Mouse (Mus musculus) hindbrain, embryonic 14.5 days (tissue): Measurements from ENCODE around the gene Ripor2. TPM values are rescaled to one million over a fixed set of nuclear protein-coding genes. Genes with fewer than 3 reads are reported as not detected.

Experiments
- ATAC-seq: fragments of 200-750 bp; cut with Nextera tagmentation; 2 replicates; pipeline ENCODE4 v1.8.0; 2017; ENCODE audit warnings: moderate number of reproducible peaks, mild to moderate bottlenecking, moderate TSS enrichment, moderate library complexity; ENCODE audit not compliant: low FRiP score
- DNase-seq: peaks from one replicate; pipeline ENCODE4 v3.0.0-alpha.2; 2015; ENCODE audit warnings: low spot score
- H3K27ac ChIP-seq: fragments of 300-500 bp; sonication (generic); 2 replicates; pipeline ENCODE4 v1.5.1; 2014; ENCODE audit warnings: mild to moderate bottlenecking, moderate library complexity
- H3K27me3 ChIP-seq: fragments of 300-500 bp; sonication (generic); 2 replicates; pipeline ENCODE4 v1.6.1; 2014; ENCODE audit warnings: mild to moderate bottlenecking, low read length, mixed read lengths; ENCODE audit not compliant: control insufficient read depth, insufficient read depth
- H3K36me3 ChIP-seq: fragments of 300-500 bp; sonication (generic); replicated peaks from 2 replicates; pipeline ENCODE4 v1.6.1; 2014; ENCODE audit not compliant: control insufficient read depth, insufficient read depth
- H3K4me1 ChIP-seq: fragments of 300-500 bp; sonication (generic); replicated peaks from 2 replicates; pipeline ENCODE4 v1.6.1; 2014; ENCODE audit warnings: antibody characterized with exemption, low read length, mixed read lengths; ENCODE audit not compliant: control insufficient read depth, insufficient read depth
- H3K4me2 ChIP-seq: fragments of 300-500 bp; sonication (generic); replicated peaks from 2 replicates; pipeline ENCODE4 v1.6.1; 2014; ENCODE audit warnings: mild to moderate bottlenecking, moderate library complexity
- H3K4me3 ChIP-seq: fragments of 300-500 bp; sonication (generic); replicated peaks from 2 replicates; pipeline ENCODE4 v1.5.1; 2014; ENCODE audit warnings: mild to moderate bottlenecking, low read length
- H3K9ac ChIP-seq: fragments of 300-500 bp; sonication (generic); 2 replicates; pipeline ENCODE4 v1.6.1; 2014
- H3K9me3 ChIP-seq: fragments of 300-500 bp; sonication (generic); 2 replicates; pipeline ENCODE4 v1.6.1; 2016; ENCODE audit warnings: low read length; ENCODE audit not compliant: control insufficient read depth
- WGBS: fragments of 180-500 bp; shearing (Covaris S2); extraction: QIAGEN DNeasy Blood & Tissue Kit; methylation state at CpG from one replicate; pipeline ENCODE4 v1.1.7; 2014; 5-methylcytosine and 5-hydroxymethylcytosine counted together
- polyA plus RNA-seq: library from polyadenylated mRNA; unstranded; fragments of >200 nt; fragmentation: Nextera tagmentation; extraction: Ambion mirVana; gene quantifications from 2 replicates; pipeline ENCODE4 v1.2.1, GENCODE M21; 2014

The Ripor2 gene
- polyA plus RNA-seq, 1 experiment from 2014 or later, result 25.9 TPM

- Histone ChIP-seq H3K27ac (no peak overlapping the region), H3K4me2 (no peak overlapping the region), H3K9me3 (no peaks in the 10 kb centered on the region), H3K9ac (no peak overlapping the region), H3K36me3 (no peaks in the 10 kb centered on the region), H3K27me3 (no peaks in the 10 kb centered on the region), H3K4me1 (0 out of 2 replicates have a peak, but pooled peaks cover 7% of the 10 kb centered on the region), H3K4me3 (no peak overlapping the region)
- 29% methylated on average over 6 of the region's 6 CpGs for WGBS
- DNase-seq, result no peak
- no peak for ATAC-seq
These were observed 38.5 kb downstream of the Ripor2 start for GRCm38 (mm10) chr13:24620439-24620838.

DNA sequence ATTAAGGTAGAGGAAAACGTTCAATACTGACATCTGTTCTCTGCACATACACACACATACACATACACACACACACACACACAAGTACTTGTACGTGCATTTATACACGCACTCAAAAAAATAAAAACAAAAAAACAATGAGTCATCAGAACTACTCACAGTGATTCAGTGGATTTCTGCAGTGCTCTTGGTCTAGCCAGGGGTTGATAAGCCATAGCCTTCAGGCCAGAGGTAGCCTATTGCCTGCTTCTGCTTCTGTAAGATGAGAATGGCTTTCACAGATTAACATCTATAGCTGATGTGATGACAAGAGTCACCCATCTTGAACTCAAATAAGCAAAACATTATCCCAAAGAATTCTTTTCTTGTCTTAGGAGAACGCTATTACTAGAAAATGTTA is 41.6 kb downstream of the Ripor2 start:
- H3K9me3 ChIP-seq, result no peaks in the 10 kb centered on the region
- H3K27me3 ChIP-seq, result no peaks in the 10 kb centered on the region
- no peak overlapping the region for H3K27ac ChIP-seq
- 81% methylated on average over 4 of the region's 4 CpGs for WGBS
- no peak overlapping the region for H3K4me3 ChIP-seq
- DNase-seq (no peak), ATAC-seq (no peak)
- no peaks in the 10 kb centered on the region for H3K36me3 ChIP-seq
- no peak overlapping the region for H3K4me2 ChIP-seq
- no peak overlapping the region for H3K9ac ChIP-seq
- 0 out of 2 replicates have a peak, but pooled peaks cover 4% of the 10 kb centered on the region for H3K4me1 ChIP-seq

DNA sequence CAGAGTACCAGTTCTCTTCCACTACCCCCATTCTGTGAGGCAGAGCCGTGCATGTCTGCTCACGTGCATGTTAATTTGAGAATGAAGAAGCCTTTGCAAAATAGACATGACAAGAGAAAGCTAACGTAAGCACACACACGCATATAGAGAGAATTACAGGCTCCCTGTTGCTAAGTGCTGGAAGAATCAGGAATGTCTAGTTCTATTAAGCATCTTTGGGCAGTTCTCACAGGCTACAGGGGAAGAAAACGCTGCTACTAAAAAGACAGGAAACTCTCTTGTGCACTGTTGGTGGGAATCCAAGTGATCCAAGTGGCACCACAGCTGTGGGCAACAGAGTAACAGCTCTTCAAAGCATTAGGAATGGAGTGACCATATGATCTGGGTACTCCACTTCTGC is 43.1 kb downstream of the Ripor2 start:
- Histone ChIP-seq H3K9me3 (no peaks in the 10 kb centered on the region), H3K4me2 (no peak overlapping the region), H3K36me3 (no peaks in the 10 kb centered on the region), H3K9ac (no peak overlapping the region), H3K27ac (peak overlapping the region; percentile 49; the same call in 1 of the 2 replicates), H3K4me3 (no peak overlapping the region), H3K4me1 (peaks cover 17% of the 10 kb centered on the region), H3K27me3 (no peaks in the 10 kb centered on the region)
- 13% methylated on average over 5 of the region's 5 CpGs for WGBS
- DNase-seq (no peak), ATAC-seq (peak; percentile 31; the same call in 1 of the 2 replicates)

- 92% methylated on average over 6 of the region's 6 CpGs for WGBS
- no peaks in the 10 kb centered on the region for H3K9me3 ChIP-seq
These were observed 44.9 kb downstream of the Ripor2 start for GRCm38 (mm10) chr13:24626698-24627436.

DNA sequence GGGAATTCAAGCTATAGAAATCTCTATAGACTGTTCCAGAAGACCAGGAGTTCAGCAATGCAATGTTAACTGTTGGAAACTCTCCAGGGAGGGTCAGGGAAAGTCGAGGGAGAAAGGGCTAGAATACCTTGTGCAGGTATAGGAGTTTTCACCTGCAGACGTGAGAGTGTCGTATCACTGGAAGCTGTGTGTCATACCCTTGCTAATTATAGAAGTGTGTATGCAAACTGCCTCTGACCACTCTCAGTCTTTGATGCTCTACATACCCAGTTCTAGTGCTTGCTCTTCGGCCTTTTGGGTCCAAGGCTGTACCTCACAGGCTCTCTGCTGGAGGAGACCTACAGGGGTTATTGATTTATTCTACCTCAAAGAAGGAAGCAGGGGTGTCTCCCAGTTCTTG is 46.2 kb downstream of the Ripor2 start:
- ATAC-seq, result no peak
- Histone ChIP-seq H3K36me3 (no peaks in the 10 kb centered on the region), H3K27me3 (no peaks in the 10 kb centered on the region), H3K27ac (peak overlapping the region; percentile 78), H3K4me2 (no peak overlapping the region), H3K4me1 (peaks cover 22% of the 10 kb centered on the region), H3K9ac (no peak overlapping the region), H3K4me3 (no peak overlapping the region), H3K9me3 (no peaks in the 10 kb centered on the region)
- WGBS, result 86% methylated on average over 4 of the region's 4 CpGs
- DNase-seq, result no peak

More at GRCm38 (mm10) chr13:24626698-24627436, 44.9 kb downstream of the Ripor2 start:
- no peak for ATAC-seq
- Histone ChIP-seq H3K9ac (no peak overlapping the region), H3K27ac (no peak overlapping the region), H3K4me1 (peaks cover 18% of the 10 kb centered on the region), H3K4me3 (no peak overlapping the region), H3K36me3 (no peaks in the 10 kb centered on the region), H3K27me3 (no peaks in the 10 kb centered on the region), H3K4me2 (no peak overlapping the region)
- no peak for DNase-seq

DNA sequence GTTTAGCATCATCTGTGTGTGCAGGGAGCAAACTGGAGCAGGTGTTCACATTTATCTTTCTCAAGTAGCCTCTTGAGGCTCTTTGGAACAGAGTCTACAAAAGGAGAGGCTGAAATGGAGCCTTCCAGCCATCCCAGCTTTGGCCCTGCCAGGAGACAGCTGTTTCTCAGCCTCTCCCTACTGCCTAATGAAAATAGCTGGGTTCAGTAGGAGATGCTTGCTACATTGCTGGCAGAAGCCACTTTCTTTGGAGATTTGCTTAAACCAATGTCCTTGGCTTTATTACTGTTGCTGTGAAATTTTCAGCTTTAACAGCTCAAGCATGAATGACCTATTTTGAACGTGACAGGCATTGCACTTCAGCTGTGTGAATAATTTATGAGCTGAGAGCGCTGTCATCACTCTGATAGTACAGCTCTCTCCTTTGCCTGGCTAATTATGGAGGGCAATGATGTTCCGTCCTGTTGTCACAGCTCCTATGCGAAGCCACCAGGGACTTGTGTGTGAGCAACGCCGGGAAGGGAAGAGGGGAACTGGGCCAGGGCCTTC is 47.2 kb downstream of the Ripor2 start:
- no peaks in the 10 kb centered on the region for H3K27me3 ChIP-seq
- 14% methylated on average over 6 of the region's 6 CpGs for WGBS
- ATAC-seq (peak; percentile 84), DNase-seq (no peak)
- H3K4me2 ChIP-seq, result no peak overlapping the region
- no peaks in the 10 kb centered on the region for H3K9me3 ChIP-seq
- H3K4me3 ChIP-seq, result no peak overlapping the region
- peak overlapping the region; percentile 78 for H3K27ac ChIP-seq
- peaks cover 22% of the 10 kb centered on the region for H3K4me1 ChIP-seq
- no peaks in the 10 kb centered on the region for H3K36me3 ChIP-seq
- H3K9ac ChIP-seq, result no peak overlapping the region

DNA sequence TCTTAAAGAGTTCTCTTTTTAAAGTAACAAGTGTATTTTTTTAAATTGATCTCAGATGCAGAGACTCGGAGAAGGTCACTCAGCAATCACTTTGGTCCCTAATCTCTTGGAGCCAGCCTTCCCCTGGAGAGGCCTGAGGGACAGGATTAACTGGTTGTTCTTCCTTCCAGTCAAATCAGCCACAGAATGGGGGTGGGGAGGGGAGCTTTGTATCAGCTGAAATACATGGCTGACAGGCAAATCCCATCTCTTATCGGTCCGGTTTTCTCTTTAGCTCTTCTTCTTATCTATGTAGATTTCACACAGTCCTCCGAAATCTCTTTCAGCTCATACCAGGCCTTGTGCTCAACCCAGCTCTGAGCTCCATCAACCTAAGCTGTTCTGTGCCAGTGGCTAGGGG is 48.4 kb downstream of the Ripor2 start:
- Histone ChIP-seq H3K4me1 (peaks cover 19% of the 10 kb centered on the region), H3K36me3 (no peaks in the 10 kb centered on the region), H3K27ac (peak overlapping the region; percentile 78; the same call in 1 of the 2 replicates), H3K27me3 (no peaks in the 10 kb centered on the region), H3K9ac (no peak overlapping the region), H3K9me3 (no peaks in the 10 kb centered on the region), H3K4me3 (no peak overlapping the region), H3K4me2 (no peak overlapping the region)
- ATAC-seq (no peak), DNase-seq (no peak)
- 70% methylated on average over 4 of the region's 4 CpGs for WGBS

DNA sequence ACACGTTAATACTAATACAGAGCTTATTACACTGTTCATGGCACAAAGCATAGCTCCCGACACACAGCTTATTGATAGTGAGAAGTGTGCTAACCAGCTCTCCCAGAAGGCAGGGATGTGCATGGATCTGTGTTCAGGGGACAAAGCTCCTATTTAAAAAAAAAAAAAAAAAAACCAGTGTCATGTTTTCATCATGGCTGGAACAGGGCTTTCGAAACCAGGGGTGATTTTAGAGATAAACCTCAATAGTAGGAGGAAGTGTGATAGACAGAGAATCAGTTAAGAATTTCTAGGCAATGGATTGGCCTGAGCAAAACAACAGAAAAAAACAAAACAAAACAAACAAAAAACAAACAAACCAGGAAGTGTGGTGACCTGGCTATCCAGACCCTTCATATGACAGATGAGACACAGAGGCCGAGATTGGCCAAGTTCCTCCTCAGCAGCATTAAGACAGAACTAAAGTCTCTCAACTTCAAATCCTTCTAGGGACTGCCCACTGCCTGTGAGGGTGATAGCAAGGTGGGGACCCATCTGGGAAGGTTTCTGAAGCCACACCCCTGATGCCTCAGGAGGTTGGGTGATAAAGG is 51.1 kb downstream of the Ripor2 start:
- H3K27me3 ChIP-seq, result no peaks in the 10 kb centered on the region
- H3K9ac ChIP-seq, result no peak overlapping the region
- H3K9me3 ChIP-seq, result no peaks in the 10 kb centered on the region
- no peak for DNase-seq
- no peak for ATAC-seq
- H3K27ac ChIP-seq, result no peak overlapping the region
- H3K4me3 ChIP-seq, result no peak overlapping the region
- no peaks in the 10 kb centered on the region for H3K36me3 ChIP-seq
- WGBS, result 67% methylated on average over 4 of the region's 4 CpGs
- no peak overlapping the region for H3K4me2 ChIP-seq
- H3K4me1 ChIP-seq, result peaks cover 23% of the 10 kb centered on the region

DNA sequence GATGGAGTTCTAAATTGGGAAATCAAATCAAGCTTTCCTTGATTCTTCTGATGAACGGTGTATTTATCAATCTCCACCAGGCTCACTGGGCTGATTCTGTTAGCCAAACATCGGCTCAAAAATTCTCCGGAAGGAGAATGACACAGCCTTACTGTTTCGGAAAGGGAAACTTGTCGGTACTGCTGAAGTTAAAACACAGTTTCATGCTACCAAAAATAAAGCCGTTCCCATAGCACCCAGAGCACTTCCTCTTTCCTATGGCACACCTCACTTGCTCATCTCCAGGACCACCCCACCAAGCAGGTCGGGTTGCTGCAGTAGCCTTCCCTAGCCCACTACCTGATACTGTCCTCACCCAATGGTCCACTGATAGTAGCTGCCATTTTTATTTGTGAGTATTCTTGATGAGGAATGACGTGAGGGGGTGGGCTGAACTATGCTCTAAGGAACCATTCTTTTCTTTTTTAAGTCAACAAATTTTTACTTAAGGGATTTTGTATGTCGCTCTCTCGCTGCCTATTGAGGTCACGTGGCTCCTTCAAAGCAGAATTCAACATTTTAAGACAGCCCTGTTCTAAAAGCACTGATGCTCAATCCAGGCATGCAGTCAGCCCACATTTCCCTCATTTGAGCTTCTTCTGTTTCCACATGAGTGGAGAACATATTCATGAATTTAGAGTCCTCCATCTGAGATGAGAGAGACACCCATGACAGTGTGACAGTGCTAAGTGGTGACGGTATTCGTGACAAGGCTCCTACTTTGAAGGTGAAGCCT is 52.5 kb downstream of the Ripor2 start:
- Histone ChIP-seq H3K27ac (no peak overlapping the region), H3K36me3 (no peaks in the 10 kb centered on the region), H3K4me1 (peaks cover 16% of the 10 kb centered on the region), H3K9ac (no peak overlapping the region), H3K4me2 (no peak overlapping the region), H3K4me3 (no peak overlapping the region), H3K27me3 (no peaks in the 10 kb centered on the region), H3K9me3 (no peaks in the 10 kb centered on the region)
- ATAC-seq (no peak), DNase-seq (no peak)
- 86% methylated on average over 13 of the region's 13 CpGs for WGBS
